Mouse (Mus musculus) adrenal gland, adult 8-10 months (tissue): ENCODE results near the gene Synpo2. TPM values are rescaled to one million over a fixed set of nuclear protein-coding genes. Genes with fewer than 3 reads are reported as not detected.

Experiments used
- DNase-seq: peaks from one replicate; pipeline ENCODE4 v3.0.0; 2022
- total RNA-seq, 4 experiments: library from RNA; stranded (reverse); gene quantifications; 2 replicates each; pipeline ENCODE4 v1.2.4; 2022

The Synpo2 gene
- total RNA-seq, 4 experiments from 2014 or later: 13.8 to 31.8 (median 20.3) TPM

DNA sequence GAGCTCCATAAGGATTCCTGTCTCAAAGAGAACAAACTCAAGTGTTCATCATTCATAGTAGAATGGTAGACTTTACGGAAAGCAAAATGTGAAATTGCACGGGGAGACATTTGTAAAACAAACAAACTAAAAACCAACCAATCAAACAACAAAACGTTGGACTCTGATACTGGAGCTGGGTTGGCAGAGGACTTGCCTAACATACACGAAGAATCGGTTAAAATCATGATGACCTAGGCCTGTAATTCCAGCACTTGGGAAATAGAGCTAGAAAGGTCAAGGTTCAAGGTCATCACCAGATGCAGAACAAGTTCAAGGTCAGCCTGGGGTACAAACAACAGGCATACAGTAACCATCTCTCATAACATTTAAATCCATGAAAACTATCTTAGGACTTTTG is 147.7 kb downstream of the Synpo2 start:
- no peak for DNase-seq

DNA sequence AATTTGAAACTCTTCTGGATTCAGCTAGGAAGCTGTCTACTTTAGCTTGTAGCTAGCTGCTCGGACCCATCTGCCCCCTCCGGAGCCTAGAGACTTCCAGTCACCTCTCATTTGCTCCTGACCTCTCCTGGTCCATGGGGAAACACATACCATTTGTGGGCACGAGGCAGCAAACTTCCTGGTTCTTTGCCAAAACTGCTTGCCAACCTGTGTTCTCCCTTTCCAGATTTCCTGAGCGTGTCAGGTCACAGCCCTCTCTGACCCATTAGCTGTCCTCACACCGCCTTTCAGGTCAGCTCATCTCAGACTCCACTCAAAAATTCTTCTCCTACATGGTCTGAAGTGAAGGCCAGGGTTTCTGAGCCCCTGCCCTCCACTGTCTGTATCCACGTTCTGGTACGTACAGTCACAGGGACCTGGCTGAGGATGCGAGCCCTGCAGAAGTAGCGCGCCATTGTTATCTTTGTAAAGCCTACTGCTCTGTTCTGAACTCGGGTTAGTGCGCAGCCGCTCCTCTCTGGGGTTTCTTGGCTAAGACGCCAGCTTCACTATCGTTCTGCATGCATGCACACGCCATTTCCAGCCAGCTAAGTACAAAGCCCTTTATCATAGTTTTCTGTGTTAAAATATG is 150.0 kb downstream of the Synpo2 start:
- no peak for DNase-seq

DNA sequence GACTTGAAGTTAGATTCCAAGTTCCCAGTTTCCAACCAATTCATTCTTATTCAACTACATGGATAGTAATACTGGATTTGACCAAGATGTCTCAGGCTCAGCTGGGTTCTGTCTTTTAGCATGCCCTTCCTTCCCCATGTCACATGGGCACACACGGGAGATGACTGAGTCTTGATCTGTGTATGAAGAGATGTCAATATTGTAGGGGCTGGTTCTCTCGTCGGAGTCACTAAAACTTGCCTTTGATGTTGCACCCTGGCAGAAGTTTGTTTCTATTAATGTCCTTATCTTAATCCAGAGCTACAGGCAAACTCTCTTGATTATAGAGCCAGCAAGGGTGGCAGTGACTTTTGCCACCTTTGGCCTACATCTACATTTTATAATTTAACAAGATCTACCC is 154.3 kb downstream of the Synpo2 start:
- DNase-seq: no peak

DNA sequence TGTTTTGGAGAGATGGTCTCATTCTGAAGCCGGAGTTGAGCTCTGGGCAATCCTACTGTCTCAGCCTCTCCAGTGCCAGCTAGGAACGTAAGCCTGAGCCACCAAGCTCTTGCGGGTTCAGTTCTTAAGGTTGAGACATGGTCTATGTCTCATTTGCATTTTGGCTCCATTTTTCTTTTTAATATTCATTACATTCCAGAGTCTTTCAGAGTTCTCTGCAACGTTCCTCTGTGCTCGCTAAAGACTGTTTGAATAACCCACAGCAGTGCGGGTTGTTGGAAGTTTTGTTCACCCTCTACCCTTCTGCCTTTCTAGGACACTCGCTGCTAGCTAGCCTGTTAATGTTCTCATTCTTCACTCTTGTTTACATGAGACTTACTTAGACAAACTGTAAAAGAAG is 155.0 kb downstream of the Synpo2 start:
- no peak for DNase-seq

DNA sequence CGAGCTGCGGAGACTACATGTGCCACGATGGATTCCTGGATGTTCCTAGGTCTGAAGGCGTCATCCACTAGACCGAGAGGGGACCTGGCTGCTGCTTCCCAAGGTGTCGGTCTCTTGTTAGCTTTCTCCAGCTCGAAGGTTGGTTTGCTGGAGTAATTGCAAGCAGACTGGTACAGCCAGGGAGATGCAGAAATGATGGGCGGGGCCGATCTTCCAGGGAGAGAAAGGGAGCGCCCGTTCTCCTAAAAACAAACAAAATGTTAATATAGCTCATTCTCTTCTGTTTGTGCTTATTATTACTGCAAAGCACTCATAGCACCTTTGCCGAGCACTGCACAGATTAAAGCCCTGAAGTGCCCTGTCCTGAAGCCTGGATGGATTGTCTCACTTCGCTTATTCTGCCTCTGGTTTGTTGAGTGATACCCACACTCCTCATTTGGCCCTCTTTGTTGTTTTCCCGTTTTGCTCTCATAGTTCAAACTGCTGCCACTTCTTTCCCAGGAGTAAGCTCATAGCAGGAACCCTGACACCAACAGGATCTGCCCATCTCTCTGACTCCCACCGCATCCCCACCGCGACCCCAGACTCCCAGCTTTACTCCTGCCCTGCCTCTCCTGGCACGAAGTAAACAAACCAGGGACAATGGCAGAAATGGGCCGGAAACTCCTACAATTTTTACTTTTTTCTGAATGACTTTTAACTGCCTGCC is 155.8 kb downstream of the Synpo2 start:
- DNase-seq: no peak

DNA sequence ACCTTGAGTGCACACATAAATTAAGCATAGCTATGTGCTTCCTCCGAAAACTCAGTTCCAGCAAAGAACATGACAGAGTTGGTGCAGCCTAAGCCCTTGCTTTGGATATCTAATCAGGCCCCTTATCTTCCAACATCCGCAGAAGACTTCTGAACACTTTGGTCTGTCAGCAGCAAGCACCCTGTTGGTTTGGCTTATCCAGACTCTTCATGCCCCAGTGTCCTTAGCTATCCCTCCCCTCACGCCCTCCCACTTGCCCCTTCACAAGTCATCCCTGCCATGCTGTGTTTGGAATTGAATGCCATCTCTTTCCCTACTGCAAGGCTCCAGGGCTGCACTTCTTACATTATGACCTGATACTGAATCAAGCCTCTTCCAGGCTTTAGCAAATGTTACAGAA is 160.2 kb downstream of the Synpo2 start:
- no peak for DNase-seq

DNA sequence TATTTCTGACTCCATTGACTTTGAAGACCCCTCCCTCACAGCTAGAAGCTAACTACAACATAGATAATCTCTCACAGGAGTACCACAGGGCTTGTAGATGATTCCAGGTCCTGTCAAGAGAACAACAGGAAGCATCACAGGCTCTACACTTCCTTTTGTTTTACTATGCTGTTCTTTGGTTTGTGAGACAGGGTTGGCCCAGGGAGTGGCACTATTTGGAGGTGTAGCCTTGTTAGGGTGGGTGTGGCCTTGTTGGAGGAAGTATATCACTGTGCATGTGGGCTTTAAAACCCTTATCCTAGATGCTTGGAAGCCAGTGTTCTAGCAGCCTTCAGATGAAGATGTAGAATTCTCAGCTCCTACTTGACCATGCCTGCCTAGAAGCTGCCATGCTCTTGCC is 160.9 kb downstream of the Synpo2 start:
- no peak for DNase-seq

DNA sequence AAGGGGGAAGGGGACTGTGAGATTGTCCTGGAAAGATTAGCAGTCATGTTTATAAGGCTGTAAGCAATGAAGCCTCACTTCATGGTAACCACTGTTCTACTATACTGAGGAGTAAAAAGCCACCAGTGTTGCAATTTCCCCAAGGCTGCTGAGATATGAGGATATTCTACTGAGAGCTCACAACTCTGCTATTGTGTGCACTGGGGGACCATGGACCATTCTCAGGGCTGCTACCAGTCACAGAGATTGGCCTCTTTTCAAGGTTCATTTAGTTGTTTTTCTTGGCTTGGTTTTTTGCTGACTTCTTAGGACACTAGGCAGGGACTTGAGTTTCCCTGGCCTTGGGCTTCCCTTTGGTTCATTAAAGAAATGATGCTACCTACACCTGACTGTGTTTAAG is 162.6 kb downstream of the Synpo2 start:
- peak; percentile 64 for DNase-seq

DNA sequence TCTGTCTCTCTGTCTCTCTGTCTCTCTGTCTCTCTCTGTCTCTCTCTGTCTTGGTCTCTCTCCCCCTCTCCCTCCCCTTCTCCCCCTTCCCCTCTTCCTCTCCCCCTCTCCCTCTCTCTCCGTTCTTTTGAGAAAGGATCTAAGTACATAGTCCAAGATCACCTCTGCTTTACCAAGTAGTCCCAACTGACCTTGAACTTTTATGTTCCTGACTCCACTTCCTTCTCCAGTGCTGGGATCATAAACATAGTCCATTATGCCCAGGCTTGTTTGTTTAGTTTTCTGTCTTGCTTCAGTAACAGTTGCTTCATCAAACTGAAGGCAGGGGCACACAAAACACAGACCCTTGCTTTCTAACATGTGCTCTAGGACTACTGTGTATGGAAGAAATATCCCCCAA is 163.5 kb downstream of the Synpo2 start:
- no peak for DNase-seq

DNA sequence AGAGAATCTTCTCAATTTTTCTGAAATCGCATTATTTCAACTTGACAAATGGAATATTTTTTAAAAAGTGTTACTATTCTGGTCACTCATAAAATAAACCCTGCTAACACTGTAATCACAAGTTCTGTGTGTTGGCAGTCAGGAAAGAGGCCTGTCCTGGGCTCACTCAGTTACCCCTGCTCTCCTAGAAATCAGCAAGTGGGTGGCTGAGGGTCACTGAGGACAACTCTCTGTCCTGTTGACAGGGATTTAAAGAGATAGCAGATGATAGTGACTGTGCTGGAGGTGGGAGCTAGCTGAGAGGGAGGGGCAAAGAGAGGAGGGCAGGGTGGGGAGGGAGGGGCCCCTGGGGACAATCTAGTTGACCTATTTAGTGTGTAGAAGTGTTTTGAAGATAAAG is 165.0 kb downstream of the Synpo2 start:
- no peak for DNase-seq

DNA sequence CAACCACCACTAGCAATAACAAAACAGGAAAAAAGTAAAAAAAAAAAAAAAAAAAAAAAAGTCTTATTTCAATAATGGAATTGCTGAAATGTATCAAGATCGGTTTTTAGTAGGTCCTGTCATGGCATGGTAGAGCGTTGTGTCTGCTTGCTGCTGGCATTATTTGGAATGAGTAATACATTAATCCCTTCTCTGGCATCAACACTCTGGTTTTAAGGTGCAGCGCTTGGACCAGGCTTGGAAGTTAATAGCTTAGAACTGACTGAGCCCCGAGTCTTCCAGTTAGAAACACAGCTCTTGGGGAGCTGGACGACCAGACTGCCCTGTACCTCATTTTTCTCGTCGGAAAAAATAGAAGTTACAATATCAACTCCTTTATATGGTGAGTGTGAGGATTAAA is 169.1 kb downstream of the Synpo2 start:
- no peak for DNase-seq

DNA sequence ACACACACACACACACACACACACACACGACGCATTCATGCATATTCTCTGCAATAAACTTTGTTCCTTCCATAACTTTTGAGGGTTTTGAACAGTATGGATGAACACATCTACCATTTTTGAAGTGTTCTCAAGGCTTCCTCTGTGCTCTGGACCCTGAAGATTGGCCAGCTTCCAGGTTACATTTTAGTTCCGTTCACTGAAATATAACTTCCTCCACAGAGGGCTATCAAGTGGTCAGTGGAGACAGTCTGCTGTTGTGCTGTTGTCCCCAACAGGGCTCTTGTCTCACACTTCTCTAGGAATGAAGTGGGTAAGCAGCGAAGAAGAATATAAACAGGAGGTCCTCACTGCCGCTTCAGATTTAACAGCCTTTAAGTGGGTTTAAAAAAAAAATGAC is 170.5 kb downstream of the Synpo2 start:
- no peak for DNase-seq

DNA sequence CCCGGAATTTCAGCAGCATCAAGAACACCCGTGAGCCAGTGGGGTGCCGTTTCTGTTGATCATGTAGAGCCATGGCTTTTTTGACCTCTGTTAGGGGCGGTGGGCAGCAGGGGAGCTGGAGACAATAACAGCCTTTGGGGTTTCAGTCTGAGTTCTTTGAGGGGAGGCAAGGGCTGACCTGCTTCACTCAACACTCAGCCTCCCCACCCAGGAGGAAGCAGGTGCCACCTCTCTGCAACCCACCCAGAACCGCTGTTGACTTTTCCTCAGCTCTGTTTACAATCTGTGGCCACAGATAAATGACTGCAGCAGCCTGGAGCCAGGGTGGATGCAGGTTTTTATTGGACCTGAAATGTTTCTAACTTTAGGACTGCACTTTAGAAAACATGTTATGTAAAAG is 171.8 kb downstream of the Synpo2 start:
- no peak for DNase-seq

DNA sequence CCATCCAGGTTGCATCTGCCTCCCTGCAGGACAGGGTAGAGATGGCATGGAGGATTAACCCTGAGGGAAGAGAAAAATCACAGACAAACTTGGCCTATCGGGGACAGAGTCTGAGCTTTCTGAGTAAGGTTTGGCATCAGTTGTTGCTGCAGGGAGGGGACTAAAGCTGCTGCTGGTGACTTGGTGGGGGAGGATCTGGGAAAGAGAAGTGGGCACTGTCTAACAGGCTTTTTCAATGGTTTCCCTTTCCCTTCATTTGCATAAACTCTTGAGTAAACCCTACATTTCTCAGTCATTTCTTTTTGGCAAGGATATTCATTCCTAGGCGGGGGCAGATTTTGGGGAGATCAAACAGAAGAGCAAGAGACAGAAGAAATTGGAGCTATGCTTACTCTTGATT is 174.0 kb downstream of the Synpo2 start:
- DNase-seq: no peak

DNA sequence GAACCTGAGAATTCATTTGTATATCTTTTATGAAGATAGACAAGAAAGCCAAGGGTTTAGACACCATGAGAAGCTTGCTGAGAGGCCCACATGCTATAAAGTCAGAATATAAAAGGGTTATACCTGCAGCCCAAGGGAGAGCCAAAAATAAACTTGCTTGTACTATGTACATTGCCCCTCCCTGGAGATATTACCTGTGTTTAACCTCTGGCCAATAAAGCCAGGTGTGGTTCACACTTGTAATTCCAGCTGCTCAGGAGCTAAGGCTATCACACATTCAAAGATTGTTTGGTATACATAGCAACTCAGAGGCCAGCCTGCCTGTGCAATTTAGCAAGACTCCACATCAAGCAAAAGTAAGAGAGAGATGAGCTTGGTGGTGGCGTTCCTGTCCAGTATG is 177.1 kb downstream of the Synpo2 start:
- no peak for DNase-seq

DNA sequence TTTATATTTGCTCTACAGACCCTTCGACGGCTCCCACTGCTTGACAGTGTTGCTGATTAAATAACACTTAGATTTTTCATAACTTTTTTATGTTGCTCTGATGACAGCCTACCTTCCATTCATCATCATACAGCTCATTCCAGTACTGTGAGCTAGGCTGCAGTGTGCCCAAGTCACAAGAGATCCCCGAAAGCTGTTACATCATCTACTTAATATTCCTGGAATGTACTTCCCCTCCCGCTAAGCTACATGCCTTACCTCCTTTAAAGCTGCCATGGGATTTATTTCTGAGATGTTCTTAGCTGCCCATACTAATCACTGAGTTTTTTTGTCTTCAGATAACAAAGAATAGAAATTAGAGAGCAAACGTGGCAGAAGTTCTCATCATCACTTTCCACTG is 181.8 kb downstream of the Synpo2 start:
- no peak for DNase-seq

DNA sequence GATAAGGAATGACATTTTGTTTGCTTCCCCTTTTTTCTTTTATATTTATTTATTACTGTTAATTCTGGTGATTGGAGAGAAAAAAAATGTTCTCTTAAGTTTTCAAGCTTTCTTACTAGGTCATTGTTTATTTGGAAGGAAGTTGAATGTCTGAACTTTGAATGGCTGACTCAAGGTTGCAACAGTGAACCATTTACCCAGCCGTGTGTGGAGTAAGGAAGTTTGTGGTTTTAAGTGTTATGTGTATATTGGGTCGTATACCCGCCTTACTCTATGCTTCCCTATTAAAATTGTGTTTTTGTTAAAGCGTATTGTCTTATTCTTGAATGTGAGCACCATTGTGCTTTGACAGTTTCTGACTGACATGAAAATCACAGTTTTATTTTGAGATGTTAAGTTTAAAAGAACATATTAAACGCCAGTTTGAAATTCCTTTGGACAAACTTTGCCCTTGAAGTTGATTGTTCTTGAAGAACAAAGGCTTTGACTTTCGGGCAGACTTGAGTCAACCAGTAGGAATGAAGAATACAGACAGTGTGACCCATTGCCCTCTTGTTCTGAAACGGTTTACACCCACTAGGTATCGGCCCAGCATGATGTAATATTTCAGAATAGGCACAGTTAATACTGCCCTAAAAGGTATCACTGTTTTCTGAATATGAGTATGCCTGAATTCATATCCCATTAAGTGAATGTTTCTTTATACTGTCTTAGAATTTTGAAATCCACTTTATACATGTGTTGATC is 182.6 kb downstream of the Synpo2 start:
- no peak for DNase-seq

DNA sequence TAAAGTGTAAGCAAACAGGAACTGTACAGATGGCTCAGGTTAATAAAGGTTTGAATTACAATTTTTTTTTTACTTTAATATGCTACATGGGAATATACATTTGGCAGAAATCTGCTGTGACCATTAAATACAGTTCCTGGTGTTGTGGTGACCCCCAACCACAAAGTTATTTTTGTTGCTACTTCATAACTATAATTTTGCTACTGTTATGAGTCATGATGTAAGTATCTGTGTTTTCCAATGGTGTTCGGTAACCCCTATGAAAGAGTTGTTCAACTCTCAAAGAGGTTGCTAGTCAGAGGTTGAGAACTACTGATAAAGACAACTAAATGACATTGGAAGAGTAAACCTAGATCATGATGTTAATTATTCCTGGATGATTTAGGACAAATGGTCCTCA is 193.6 kb downstream of the Synpo2 start:
- DNase-seq: no peak

DNA sequence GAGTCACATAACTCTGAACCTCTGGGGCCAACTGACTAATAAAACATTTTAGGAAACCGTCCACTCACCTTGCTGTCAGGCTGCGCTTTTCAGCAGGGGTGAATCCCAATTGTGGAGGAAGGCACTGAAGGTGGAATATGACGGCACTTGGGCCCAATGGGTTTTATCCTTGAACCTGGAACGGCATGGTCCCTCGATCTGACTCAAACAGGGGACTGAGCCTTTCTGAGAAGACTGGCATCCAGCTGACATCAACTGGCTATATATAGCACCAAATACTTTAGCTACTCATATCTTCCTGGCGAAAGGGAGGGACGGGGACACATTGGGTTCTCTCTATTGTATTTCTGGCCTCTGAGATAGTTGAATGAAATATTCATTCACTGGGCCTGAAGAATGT is 201.2 kb downstream of the Synpo2 start, which contains the start of gene Myoz2:
Gene Myoz2 (minus strand): TSS at position 264 of the 400 bp plus-strand sequence.
- peak; percentile 19 for DNase-seq

DNA sequence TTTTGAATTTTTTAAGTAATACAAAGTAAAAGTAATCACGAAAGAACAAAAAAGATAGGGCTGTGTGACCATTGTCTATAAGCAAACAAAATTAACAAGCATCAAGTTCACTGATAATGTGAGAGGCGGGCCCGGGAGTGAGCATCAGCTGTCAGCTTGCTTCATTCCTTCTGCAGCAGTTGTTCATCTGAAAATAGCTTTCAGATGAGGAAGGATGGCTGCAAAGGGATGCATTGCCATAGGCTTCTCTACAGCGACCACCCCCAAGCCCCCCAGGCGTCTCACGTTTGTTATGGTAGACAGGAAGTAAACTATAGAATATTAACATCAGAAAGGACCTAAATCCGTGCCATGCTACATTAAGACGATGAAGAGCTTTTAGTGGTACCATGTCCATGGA is 202.1 kb downstream of the Synpo2 start:
- DNase-seq: no peak
